Mouse (Mus musculus): ENCODE measurements around the gene Nsmce1.

Gene Nsmce1

GRCm38 (mm10) chr7:125491760-125492159 is 364 bp upstream of the Nsmce1 start:
- DNase-seq (ENCODE audit: low spot score) = no peak

GRCm38 (mm10) chr7:125489636-125490035 is 1.8 kb downstream of the Nsmce1 start:
- DNase-seq (ENCODE audit: low spot score) = no peak

- no peak for DNase-seq (ENCODE audit: low spot score)
Measured at GRCm38 (mm10) chr7:125488706-125489105, 2.7 kb downstream of the Nsmce1 start.

GRCm38 (mm10) chr7:125487126-125487525 is 4.3 kb downstream of the Nsmce1 start:
- DNase-seq (ENCODE audit: low spot score) = no peak

- DNase-seq (ENCODE audit: low spot score) = no peak
Measured at GRCm38 (mm10) chr7:125486121-125486630, 5.2 kb downstream of the Nsmce1 start.

GRCm38 (mm10) chr7:125484791-125485190 is 6.6 kb downstream of the Nsmce1 start:
- DNase-seq (ENCODE audit: low spot score) = no peak

GRCm38 (mm10) chr7:125482886-125483285 is 8.5 kb downstream of the Nsmce1 start:
- DNase-seq (ENCODE audit: low spot score) = no peak

- no peak for DNase-seq (ENCODE audit: low spot score)
Measured at GRCm38 (mm10) chr7:125482339-125482738, 9.1 kb downstream of the Nsmce1 start.

- DNase-seq (ENCODE audit: low spot score) = no peak
Measured at GRCm38 (mm10) chr7:125480518-125480917, 10.9 kb downstream of the Nsmce1 start.

- DNase-seq (ENCODE audit: low spot score) = peak; percentile 48
Measured at GRCm38 (mm10) chr7:125478391-125478984, 12.9 kb downstream of the Nsmce1 start.

GRCm38 (mm10) chr7:125475601-125476251 is 15.7 kb downstream of the Nsmce1 start:
- DNase-seq (ENCODE audit: low spot score) = peak; percentile 22

GRCm38 (mm10) chr7:125474535-125474934 is 16.9 kb downstream of the Nsmce1 start:
- DNase-seq (ENCODE audit: low spot score) = no peak

GRCm38 (mm10) chr7:125471991-125472741 is 19.2 kb downstream of the Nsmce1 start:
- DNase-seq (ENCODE audit: low spot score) = peak; percentile 77

GRCm38 (mm10) chr7:125470901-125471300 is 20.5 kb downstream of the Nsmce1 start:
- DNase-seq (ENCODE audit: low spot score) = no peak

GRCm38 (mm10) chr7:125469937-125470336 is 21.5 kb downstream of the Nsmce1 start:
- peak; percentile 77 for DNase-seq (ENCODE audit: low spot score)

GRCm38 (mm10) chr7:125462200-125462599 is 29.2 kb downstream of the Nsmce1 start:
- no peak for DNase-seq (ENCODE audit: low spot score)

- no peak for DNase-seq (ENCODE audit: low spot score)
Measured at GRCm38 (mm10) chr7:125453671-125454070, 37.7 kb downstream of the Nsmce1 start.

- no peak for DNase-seq (ENCODE audit: low spot score)
Measured at GRCm38 (mm10) chr7:125451078-125451477, 40.3 kb downstream of the Nsmce1 start.

- DNase-seq (ENCODE audit: low spot score) = no peak
Measured at GRCm38 (mm10) chr7:125450678-125451077, 40.7 kb downstream of the Nsmce1 start.

GRCm38 (mm10) chr7:125444464-125445401 is 46.7 kb downstream of the Nsmce1 start, which contains the start of gene Kdm8:
TSS of gene Kdm8 (plus strand) at chr7:125444676.
- DNase-seq (ENCODE audit: low spot score) = peak; percentile 94

- DNase-seq (ENCODE audit: low spot score) = peak; percentile 9
Measured at GRCm38 (mm10) chr7:125444076-125444463, 47.3 kb downstream of the Nsmce1 start.

- DNase-seq (ENCODE audit: low spot score) = no peak
Measured at GRCm38 (mm10) chr7:125442323-125442722, 49.1 kb downstream of the Nsmce1 start.

Data from urinary bladder, postnatal 14 days (tissue).